18 mouse cellular contexts compared by ENCODE assay signal in genomic region chr3:130217705-130218104, GRCm38 (mm10).
"Had no signal": no experiment of that assay in that cellular context is flagged by ENCODE, and none has a peak within 500 bp of the region (broad histone marks: within the 10 kb centered on the region; RNA-seq: fewer than 3 reads in every experiment).

No protein-coding gene starts in this region.

- H3K27me3 ChIP-seq: liver, embryonic 12.5 days; midbrain, embryonic 12.5 days; neural tube, embryonic 12.5 days; stomach, embryonic 15.5 days had no signal

- H3K9me3 ChIP-seq: liver, embryonic 12.5 days; midbrain, embryonic 12.5 days; neural tube, embryonic 12.5 days; stomach, embryonic 15.5 days had no signal

- H3K36me3 ChIP-seq: liver, embryonic 12.5 days; midbrain, embryonic 12.5 days; stomach, embryonic 15.5 days had no signal

- DNase-seq: lung, adult 18-20 months; lung, embryonic 14.5 days; lung, postnatal 10 days; lung, postnatal 4 days; midbrain, embryonic 14.5 days; retina, postnatal 1 day; right cerebral cortex, adult 18-20 months; right cerebral cortex, postnatal 25 days; right cerebral cortex, postnatal 4 days; thymus, adult 2 months; thymus, postnatal 25 days; thymus, postnatal 4 days had no signal

- H3K4me2 ChIP-seq: liver, embryonic 12.5 days; lung, embryonic 14.5 days; midbrain, embryonic 12.5 days; neural tube, embryonic 12.5 days; stomach, embryonic 15.5 days had no signal

- H3K27ac ChIP-seq: liver, embryonic 12.5 days; liver, embryonic 14.5 days; midbrain, embryonic 12.5 days; neural tube, embryonic 12.5 days; stomach, embryonic 15.5 days; stomach, postnatal 0 days had no signal

- H3K9ac ChIP-seq: liver, embryonic 12.5 days; liver, embryonic 14.5 days; lung, embryonic 14.5 days; midbrain, embryonic 12.5 days; neural tube, embryonic 12.5 days; stomach, embryonic 15.5 days had no signal

- ATAC-seq: liver, embryonic 12.5 days had no signal

- H3K4me1 ChIP-seq: liver, embryonic 12.5 days; midbrain, embryonic 12.5 days; neural tube, embryonic 12.5 days; stomach, embryonic 15.5 days had no signal

- H3K4me3 ChIP-seq: liver, embryonic 12.5 days; midbrain, embryonic 12.5 days; neural tube, embryonic 12.5 days; stomach, embryonic 15.5 days had no signal
